Mouse (Mus musculus) frontal cortex, adult (tissue): ENCODE data around the gene Myo1b.

Experiments used
- ATAC-seq: cut with Nextera tagmentation; 2 replicates; pipeline ENCODE4 v1.9.2; 2017; ENCODE audit warnings: mild to moderate bottlenecking, moderate library complexity, mixed read lengths; ENCODE audit not compliant: low TSS enrichment

Myo1b gene

DNA sequence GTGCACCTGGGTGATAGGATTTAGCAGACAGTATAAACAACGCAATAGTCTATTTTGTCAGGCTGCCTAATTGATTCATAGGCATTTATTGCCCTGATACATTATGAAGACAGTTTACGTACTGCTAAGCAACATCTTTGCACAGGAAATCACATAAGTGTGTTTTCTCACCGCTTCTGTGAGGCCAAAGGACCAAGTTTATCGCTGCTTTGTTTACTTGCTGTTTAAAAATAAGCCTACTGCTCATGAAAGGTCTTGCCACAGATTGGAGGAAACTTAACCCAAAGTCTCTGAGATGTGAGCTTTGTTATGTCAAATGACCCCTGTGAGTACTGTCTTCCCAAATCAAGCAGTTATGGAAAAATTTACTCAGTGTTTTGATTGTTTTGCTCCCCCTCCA lies 187.1 kb downstream of the Myo1b start:
- no peak for ATAC-seq

DNA sequence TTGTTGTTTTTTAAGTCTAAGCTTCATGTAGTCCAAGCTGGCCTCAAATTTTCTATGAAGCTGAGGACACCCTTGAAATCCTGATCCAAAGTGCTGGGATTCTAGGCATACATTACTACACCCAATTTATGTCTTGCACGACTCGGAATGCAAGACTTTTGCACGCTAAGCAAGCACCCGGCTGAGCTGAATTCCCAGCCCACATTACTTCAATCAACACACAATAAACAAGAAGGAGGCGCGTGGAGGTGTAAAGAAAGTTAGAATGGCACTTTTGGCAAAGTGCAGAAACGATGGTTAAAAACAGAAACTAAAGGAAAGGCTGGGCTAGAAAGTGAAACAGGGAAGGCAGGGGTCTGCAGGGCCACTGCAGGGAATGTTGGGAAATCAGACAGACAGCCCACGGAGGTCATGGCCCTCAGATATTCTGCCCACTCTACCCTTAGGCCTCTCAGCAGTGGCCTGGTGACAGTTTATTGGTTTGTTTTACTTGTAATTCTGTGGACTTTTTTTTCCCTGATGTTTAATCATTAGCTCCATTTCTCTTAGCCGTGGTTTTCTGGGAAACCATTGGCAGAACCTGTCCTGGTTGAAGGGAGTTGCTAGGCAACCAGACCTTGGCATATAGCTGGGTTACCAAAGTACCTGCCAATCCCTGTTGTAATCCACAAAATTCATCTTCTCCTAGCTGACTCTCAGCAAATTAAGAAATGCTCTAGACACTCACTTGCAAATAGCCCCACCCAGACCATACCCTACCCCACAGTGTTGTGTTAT lies 195.8 kb downstream of the Myo1b start:
- peak; percentile 88 for ATAC-seq

DNA sequence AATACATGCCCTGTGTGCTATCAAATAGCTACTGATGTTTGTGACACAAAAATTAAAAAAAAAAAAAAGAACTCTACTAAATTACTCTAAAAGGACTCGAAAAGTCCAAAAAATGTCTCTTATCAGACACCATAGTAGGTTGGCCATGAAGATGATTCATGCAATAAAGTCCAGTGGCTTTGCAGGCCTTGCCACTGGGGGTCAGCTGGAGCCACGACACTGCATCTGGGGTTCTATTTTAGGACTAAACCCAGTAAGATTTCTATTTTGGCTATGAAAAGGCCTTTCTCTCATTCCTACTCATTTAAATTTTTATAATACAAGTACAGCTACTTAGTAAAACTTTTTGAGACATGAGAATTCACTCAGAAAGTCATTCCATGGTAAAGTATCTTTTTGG lies 205.0 kb downstream of the Myo1b start:
- ATAC-seq: no peak

DNA sequence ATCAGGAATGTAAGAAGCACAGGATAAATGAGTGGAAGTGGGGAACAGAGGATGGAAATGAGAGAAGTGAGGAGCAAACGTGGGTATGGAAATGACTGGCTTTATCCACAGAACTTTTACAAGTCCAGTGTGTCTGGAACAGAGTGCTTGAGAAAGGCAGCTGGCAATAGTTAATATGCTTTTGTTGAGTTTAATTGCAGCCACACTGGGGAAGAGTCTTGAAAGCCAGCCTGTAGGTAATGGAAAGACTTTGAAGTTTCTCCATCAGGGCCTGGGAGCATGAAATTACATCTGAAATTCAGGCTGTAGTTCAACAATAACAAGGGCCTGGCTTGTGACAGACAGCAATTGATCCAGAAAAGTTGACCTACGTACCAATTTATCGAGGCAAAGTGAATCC lies 209.8 kb downstream of the Myo1b start:
- ATAC-seq: no peak

DNA sequence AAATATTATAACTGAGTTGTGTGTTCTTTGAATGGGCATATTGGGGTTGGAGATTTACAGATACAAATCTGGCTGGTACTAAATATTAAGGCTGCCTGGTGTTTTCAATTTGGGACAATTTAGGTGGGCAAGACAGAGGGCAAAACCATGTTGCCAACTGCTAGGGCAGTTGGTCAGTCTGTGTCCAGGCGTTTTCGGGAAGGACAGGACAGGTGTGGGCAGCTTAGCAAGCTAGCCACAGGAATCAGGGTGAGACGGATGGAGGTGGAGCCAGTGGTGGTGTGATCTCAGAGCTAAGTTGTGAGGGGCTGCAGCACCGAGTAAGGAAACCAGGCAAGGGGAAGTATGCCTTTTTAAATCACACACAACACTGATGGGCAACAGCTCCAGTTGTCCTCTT lies 211.3 kb downstream of the Myo1b start:
- ATAC-seq: no peak
